10 mouse cellular contexts compared by ENCODE assay signal in the genomic region with DNA sequence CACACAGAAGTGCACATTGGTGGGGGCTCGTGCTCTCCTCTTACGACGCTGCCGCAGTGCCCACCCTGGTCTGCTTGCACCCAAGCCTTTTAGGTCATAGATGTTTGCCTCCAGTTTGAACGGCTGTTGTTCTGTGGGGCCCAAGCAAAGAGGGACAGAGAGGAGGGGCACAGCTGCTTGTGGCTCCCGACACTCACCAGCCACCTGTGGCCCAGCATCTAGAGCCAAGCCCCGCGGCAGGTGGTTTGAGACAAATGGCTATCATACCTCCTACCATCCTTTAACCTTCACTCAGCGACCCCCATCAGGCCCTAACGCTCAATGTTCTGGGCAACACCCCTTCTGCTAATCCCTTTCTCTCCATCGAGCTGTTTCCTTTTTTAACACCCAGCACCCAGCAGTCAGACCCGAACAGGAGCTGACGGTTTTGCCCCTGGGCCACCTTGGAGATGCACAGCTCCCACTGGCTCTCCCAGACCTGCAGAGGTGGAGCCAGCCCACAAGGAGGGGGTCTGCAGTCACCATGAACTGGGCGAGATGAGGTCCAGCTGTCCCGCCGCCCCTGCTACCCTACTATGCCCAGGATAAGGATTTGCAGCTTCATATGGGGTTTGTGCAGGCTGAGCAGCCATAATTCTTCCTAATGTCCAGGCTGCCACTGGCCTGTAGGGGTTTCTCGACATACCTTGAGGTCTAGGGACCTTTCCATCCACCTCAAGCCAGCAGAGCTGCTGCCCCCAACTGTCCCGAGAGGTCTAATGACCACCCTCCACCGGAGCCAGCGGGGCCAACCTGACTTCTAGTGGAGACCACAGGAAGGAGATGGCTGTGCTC. TPM values are rescaled to one million over a fixed set of nuclear protein-coding genes. Genes with fewer than 3 reads are reported as not detected.
A peak's percentile ranks its signal among the peaks of the same experiment; 100 is the strongest.
DNase-seq lines count a peak whose midpoint lies in the region; ATAC-seq and TF ChIP-seq lines count a peak whose summit lies in the region.
"Had no signal": no experiment of that assay in that cellular context is flagged by ENCODE, and none has a peak within 500 bp of the region (broad histone marks: within the 10 kb centered on the region; RNA-seq: fewer than 3 reads in every experiment).

No protein-coding gene starts in this region.

- peaks cover 17% of the 10 kb centered on the region for H3K4me1 ChIP-seq in embryonic facial prominence, embryonic 12.5 days
- peaks cover 7% of the 10 kb centered on the region; the same call in 1 of the 2 replicates for H3K4me1 ChIP-seq in midbrain, postnatal 0 days (ENCODE audit: insufficient read depth, low read length)

- peak overlapping the region; percentile 12 for H3K4me3 ChIP-seq in embryonic facial prominence, embryonic 12.5 days
- peak overlapping the region; percentile 44 for H3K4me3 ChIP-seq in midbrain, postnatal 0 days (ENCODE audit: low read depth, low read length)
- H3K4me3 ChIP-seq: erythroblast, embryonic 14.5 days had no signal

- TF ChIP-seq CTCF in midbrain, postnatal 0 days (IDR thresholded peaks at IDR 0.05) = no peak

- H3K27ac ChIP-seq in embryonic facial prominence, embryonic 12.5 days = no peak overlapping the region
- H3K27ac ChIP-seq in midbrain, postnatal 0 days (ENCODE audit: low read depth, low read length) = peak overlapping the region; percentile 84
- H3K27ac ChIP-seq: liver, embryonic 14.5 days had no signal

- H3K9me3 ChIP-seq in embryonic facial prominence, embryonic 12.5 days = no peaks in the 10 kb centered on the region
- no peaks in the 10 kb centered on the region for H3K9me3 ChIP-seq in midbrain, postnatal 0 days (ENCODE audit: low read length)

- ATAC-seq in cerebellum, adult (ENCODE audit: insufficient number of reproducible peaks, low FRiP score, low TSS enrichment) = 0 out of 2 replicates have a peak, but pooled peaks have one; percentile 13
- ATAC-seq in embryonic facial prominence, embryonic 12.5 days (ENCODE audit: insufficient number of reproducible peaks, insufficient read depth, low FRiP score, low TSS enrichment) = no peak
- peak; percentile 73 for ATAC-seq in midbrain, postnatal 0 days (ENCODE audit: low FRiP score)

- peak overlapping the region; percentile 45 for H3K4me2 ChIP-seq in embryonic facial prominence, embryonic 12.5 days (replicated peaks)
- H3K4me2 ChIP-seq in midbrain, postnatal 0 days (ENCODE audit: low read depth, low read length, poor library complexity, severe bottlenecking) = peak overlapping the region; percentile 71

- H3K27me3 ChIP-seq in embryonic facial prominence, embryonic 12.5 days = peaks cover 41% of the 10 kb centered on the region
- H3K27me3 ChIP-seq in midbrain, postnatal 0 days (ENCODE audit: insufficient read depth, low read length) = no peaks in the 10 kb centered on the region; the same call in 1 of the 2 replicates

- DNase-seq in layer of hippocampus, adult 8-10 months (ENCODE audit: low spot score in 2 of 2) = peak; percentile 43 to 45
- peak; percentile 62 for DNase-seq in midbrain, postnatal 0 days (ENCODE audit: low spot score)
- no peak for DNase-seq in gastrocnemius, adult 18-20 months (ENCODE audit: low spot score)
- no peak for DNase-seq in thymus, postnatal 25 days
- no peak for DNase-seq in lung, adult 18-20 months
- DNase-seq in adrenal gland, postnatal 14 days = no peak

- 21% methylated on average over 20 of the region's 20 CpGs for WGBS in embryonic facial prominence, embryonic 12.5 days
- WGBS in midbrain, postnatal 0 days = 4% methylated on average over 20 of the region's 20 CpGs

- no peaks in the 10 kb centered on the region for H3K36me3 ChIP-seq in embryonic facial prominence, embryonic 12.5 days
- no peaks in the 10 kb centered on the region for H3K36me3 ChIP-seq in midbrain, postnatal 0 days (ENCODE audit: insufficient read depth, low read length)

- no peak overlapping the region for H3K9ac ChIP-seq in embryonic facial prominence, embryonic 12.5 days
- peak overlapping the region; percentile 69 for H3K9ac ChIP-seq in midbrain, postnatal 0 days (replicated peaks; ENCODE audit: low read length, poor library complexity, severe bottlenecking)
- H3K9ac ChIP-seq: liver, embryonic 14.5 days had no signal

RNA-seq across cellular contexts. Expression of gene Caly, which starts 0.7 kb away (rescaled TPM):
- polyA plus RNA-seq in embryonic facial prominence, embryonic 12.5 days (2016; fragmentation: Nextera tagmentation; extraction: Ambion mirVana) = 2.6 and 2.7 TPM in 2 replicates
- 100 to 1,000 TPM; 217 to 237 (median 229) TPM for total RNA-seq in layer of hippocampus, adult 8-10 months (2022)
- total RNA-seq in midbrain, postnatal 0 days (2014; rRNA removed) = 404 and 435 TPM in 2 replicates
- 595 and 645 TPM in 2 replicates for polyA plus RNA-seq in midbrain, postnatal 0 days (2015; fragmentation: Nextera tagmentation; extraction: Ambion mirVana)
- under 1 TPM; 0.52 to 0.53 TPM for total RNA-seq in gastrocnemius, adult 18-20 months (2021)
- 6.8 and 7.7 TPM in 2 replicates for total RNA-seq in adrenal gland, postnatal 14 days (2021)
- polyA plus RNA-seq: liver, embryonic 14.5 days had no signal

RNA-seq across cellular contexts. Expression of gene Prap1, which starts 11.6 kb away (rescaled TPM):
- polyA plus RNA-seq in embryonic facial prominence, embryonic 12.5 days (2016; fragmentation: Nextera tagmentation; extraction: Ambion mirVana) = not detected in 2 replicates
- total RNA-seq in layer of hippocampus, adult 8-10 months (2022) = under 1 TPM in 1 of 4 experiments, not detected in 3; 0.56 TPM
- total RNA-seq in midbrain, postnatal 0 days (2014; rRNA removed) = not detected in 2 replicates
- polyA plus RNA-seq in midbrain, postnatal 0 days (2015; fragmentation: Nextera tagmentation; extraction: Ambion mirVana) = not detected in 2 replicates
- total RNA-seq in gastrocnemius, adult 18-20 months (2021) = not detected
- total RNA-seq in adrenal gland, postnatal 14 days (2021) = not detected in 2 replicates
- polyA plus RNA-seq: erythroblast, embryonic 14.5 days; liver, embryonic 14.5 days had no signal

RNA-seq across cellular contexts. Expression of gene Fuom, which starts 20.6 kb away (rescaled TPM):
- 22.0 and 27.1 TPM in 2 replicates for polyA plus RNA-seq in embryonic facial prominence, embryonic 12.5 days (2016; fragmentation: Nextera tagmentation; extraction: Ambion mirVana)
- 10 to 100 TPM; 42.7 to 49.1 (median 47.7) TPM for total RNA-seq in layer of hippocampus, adult 8-10 months (2022)
- 26.0 and 47.0 TPM in 2 replicates for total RNA-seq in midbrain, postnatal 0 days (2014; rRNA removed)
- 46.1 and 47.6 TPM in 2 replicates for polyA plus RNA-seq in midbrain, postnatal 0 days (2015; fragmentation: Nextera tagmentation; extraction: Ambion mirVana)
- total RNA-seq in gastrocnemius, adult 18-20 months (2021) = 10 to 100 TPM; 37.3 to 44.0 TPM
- 70.4 and 79.8 TPM in 2 replicates for total RNA-seq in adrenal gland, postnatal 14 days (2021)

RNA-seq across cellular contexts. Expression of gene Msx3, which starts 32.7 kb away (rescaled TPM):
- 0.47 and 0.59 TPM in 2 replicates for polyA plus RNA-seq in embryonic facial prominence, embryonic 12.5 days (2016; fragmentation: Nextera tagmentation; extraction: Ambion mirVana)
- not detected for total RNA-seq in layer of hippocampus, adult 8-10 months (2022)
- 0.16 and 0.47 TPM in 2 replicates for total RNA-seq in midbrain, postnatal 0 days (2014; rRNA removed)
- polyA plus RNA-seq in midbrain, postnatal 0 days (2015; fragmentation: Nextera tagmentation; extraction: Ambion mirVana) = 0.10 TPM in 1 of 2 replicates, not detected in the other
- not detected for total RNA-seq in gastrocnemius, adult 18-20 months (2021)
- total RNA-seq in adrenal gland, postnatal 14 days (2021) = not detected in 2 replicates
- polyA plus RNA-seq: erythroblast, embryonic 14.5 days; liver, embryonic 14.5 days had no signal

RNA-seq across cellular contexts. Expression of gene Paox, which starts 34.0 kb away (rescaled TPM):
- polyA plus RNA-seq in embryonic facial prominence, embryonic 12.5 days (2016; fragmentation: Nextera tagmentation; extraction: Ambion mirVana) = 19.1 and 20.8 TPM in 2 replicates
- total RNA-seq in layer of hippocampus, adult 8-10 months (2022) = 1 to 10 TPM; 6.1 to 6.5 (median 6.4) TPM
- 8.7 and 12.5 TPM in 2 replicates for total RNA-seq in midbrain, postnatal 0 days (2014; rRNA removed)
- polyA plus RNA-seq in midbrain, postnatal 0 days (2015; fragmentation: Nextera tagmentation; extraction: Ambion mirVana) = 6.9 and 8.6 TPM in 2 replicates
- total RNA-seq in gastrocnemius, adult 18-20 months (2021) = 1 to 10 TPM; 3.2 to 4.0 TPM
- 20.8 and 23.6 TPM in 2 replicates for total RNA-seq in adrenal gland, postnatal 14 days (2021)
- polyA plus RNA-seq: erythroblast, embryonic 14.5 days had no signal

Comparison
In these comparisons a context has a peak if more than half of its experiments do, and no peak if none do; other contexts are left out.
1. DNase-seq: peak in layer of hippocampus, adult 8-10 months (2 of 2) and midbrain, postnatal 0 days (single experiment); none in gastrocnemius, adult 18-20 months (single experiment), thymus, postnatal 25 days (single experiment), lung, adult 18-20 months (0 of 2) and adrenal gland, postnatal 14 days (single experiment).
2. RNA of gene Caly, which starts 0.7 kb away (total RNA-seq): 404 to 435 TPM in midbrain, postnatal 0 days and 217 to 237 TPM in layer of hippocampus, adult 8-10 months; 6.8 to 7.7 TPM in adrenal gland, postnatal 14 days and 0.52 to 0.53 TPM in gastrocnemius, adult 18-20 months; every median in the first group is over 10 times any median in the second.